Mouse (Mus musculus): ENCODE measurements around the gene Zbtb9. TPM values are rescaled to one million over a fixed set of nuclear protein-coding genes. Genes with fewer than 3 reads are reported as not detected.
"Not testable (repeated sequence)": the region's sequence is repeated elsewhere in the genome, so short reads cannot be mapped to it uniquely, and the experiment has no call there.

The Zbtb9 gene
- total RNA-seq, 4 experiments from 2014 or later: 13.1 to 15.9 (median 14.7) TPM

- DNase-seq (ENCODE audit: low spot score in 2 of 2): no peak
These were observed 1.6 kb upstream of the Zbtb9 start for GRCm38 (mm10) chr17:26971247-26971905.

- DNase-seq (ENCODE audit: low spot score in 2 of 2): no peak
These were observed 860 bp upstream of the Zbtb9 start for GRCm38 (mm10) chr17:26972107-26972506.

- no peak for DNase-seq (ENCODE audit: low spot score in 2 of 2)
These were observed 1.6 kb downstream of the Zbtb9 start for GRCm38 (mm10) chr17:26974547-26974946.

GRCm38 (mm10) chr17:26975415-26975814 lies 2.4 kb downstream of the Zbtb9 start:
- DNase-seq (ENCODE audit: low spot score in 2 of 2): no peak

DNA sequence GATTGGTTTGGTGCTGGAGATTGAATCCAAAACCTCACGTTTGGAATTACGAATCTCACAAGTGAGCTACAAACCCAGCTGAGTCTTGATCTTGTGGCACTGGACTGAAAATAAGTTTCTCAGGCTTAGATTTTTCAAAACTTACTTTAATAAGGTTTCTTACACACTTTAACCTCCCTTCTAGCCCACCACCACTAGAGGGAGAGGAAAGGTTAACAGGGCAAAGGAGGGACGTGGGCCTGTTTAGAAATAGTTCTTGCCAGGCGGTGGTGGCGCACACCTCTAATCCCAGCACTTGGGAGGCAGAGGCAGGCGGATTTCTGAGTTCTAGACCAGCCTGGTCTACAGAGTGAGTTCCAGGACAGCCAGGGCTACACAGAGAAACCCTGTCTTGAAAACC lies 4.4 kb downstream of the Zbtb9 start:
- DNase-seq (ENCODE audit: low spot score in 2 of 2): not testable (repeated sequence)

DNA sequence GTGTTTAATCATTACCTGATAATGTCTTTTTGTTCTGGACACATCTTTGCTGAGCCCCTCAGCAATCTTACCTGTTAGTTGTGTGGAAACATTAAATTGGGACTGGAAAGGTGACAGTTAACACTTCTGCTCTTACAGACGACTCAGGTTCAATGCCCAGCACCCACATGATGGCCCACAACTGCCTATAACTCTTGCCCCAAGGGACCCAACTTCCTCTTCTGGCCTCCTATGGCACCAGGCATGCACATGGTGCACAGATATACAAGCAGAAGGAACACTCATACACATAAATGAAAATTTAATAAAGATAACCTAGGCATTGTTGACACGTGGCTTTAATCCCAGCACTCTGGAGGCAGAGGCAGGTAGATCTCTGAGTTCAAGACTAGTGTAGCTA lies 6.5 kb downstream of the Zbtb9 start:
- no peak for DNase-seq (ENCODE audit: low spot score in 2 of 2)

DNA sequence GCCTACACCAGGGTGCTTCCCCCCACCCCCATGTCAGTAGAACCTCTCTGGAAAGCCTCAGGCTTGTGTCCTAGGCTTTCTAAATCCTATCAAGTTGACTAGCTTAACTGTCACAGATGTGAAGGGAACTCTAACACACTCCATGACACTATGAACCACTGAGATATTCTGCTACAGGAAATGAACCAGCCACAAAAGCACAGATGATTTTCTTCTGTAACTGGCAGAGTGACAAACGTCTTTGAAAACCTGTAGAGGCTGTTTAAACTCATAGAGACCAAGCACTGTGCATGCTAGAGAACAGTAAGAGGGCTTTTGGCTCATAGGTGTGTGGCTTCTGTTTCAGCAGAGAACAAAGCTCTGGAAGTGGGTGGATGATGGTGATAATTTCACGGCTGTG lies 8.1 kb downstream of the Zbtb9 start:
- DNase-seq (ENCODE audit: low spot score in 2 of 2): no peak

DNA sequence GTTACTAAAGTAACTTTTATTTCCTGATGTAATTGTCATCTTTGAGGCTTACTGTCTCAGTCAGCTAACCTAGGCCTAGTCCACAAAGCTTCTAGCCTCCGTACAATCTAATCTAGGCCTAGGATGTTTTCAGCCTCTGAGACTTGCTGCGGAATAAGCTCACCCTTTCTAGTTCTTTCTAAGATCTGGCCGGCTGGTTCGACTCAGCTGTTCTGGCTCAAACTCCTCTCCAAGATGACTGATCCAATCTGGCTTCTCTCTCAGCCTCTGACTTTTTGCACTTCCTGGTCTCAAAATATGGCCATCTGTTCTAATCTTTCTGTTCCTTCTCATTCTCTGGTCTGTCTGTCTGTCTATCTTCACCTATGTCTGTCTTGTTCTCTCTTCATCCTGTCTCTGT lies 10.4 kb downstream of the Zbtb9 start:
- DNase-seq (ENCODE audit: low spot score in 2 of 2): no peak

DNA sequence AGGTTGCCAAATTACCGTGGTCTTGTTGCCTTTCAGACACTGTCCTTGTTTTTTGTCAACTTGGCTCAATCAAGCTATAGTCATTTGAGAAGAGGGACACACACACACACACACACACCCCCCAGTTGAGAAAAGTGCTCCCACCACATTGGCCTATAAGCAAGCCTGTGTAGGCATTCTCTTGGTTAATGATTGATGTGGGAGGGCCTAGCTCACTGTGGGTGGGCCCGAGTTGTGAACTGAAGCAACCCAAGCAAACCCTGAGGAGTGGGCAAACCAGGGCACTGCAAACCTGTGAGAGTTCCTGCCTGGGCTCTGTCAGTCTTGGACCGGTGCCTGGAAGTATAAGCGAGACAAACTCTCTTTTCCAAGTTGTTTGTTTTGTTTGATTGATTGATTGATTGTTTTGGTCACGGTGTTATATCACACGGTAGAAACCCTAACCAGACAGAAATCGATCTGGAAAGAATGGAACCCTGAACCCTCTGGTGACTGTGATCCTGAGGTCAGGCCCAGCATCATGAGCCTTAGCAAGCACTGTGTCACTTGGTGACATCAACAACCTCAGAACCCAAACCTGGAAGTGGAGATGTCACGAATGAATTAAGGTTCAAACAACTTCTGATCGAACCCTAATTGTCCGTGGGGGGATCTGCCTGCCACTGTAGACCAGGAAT lies 12.7 kb downstream of the Zbtb9 start:
- no peak for DNase-seq (ENCODE audit: low spot score in 2 of 2)

DNA sequence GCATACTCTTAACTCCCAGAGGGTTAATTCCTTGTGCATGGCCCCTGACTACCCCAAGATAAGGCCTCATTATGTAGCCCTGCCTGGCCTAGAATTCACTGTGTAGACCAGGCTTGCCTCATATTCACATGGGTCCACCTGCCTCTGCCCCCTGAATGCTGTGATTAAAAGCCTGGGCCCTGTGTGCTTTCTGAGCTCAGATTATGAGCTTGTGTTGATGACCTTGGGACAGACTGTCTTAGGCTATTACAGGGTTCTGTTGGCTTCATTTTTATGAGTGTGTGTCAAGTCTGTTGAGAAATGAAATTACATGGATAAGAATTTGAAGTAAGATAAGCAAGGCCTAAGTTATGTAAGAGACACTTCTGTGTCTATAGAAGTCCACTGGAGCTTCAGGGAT lies 17.6 kb downstream of the Zbtb9 start:
- DNase-seq (ENCODE audit: low spot score in 2 of 2): no peak

- DNase-seq (ENCODE audit: low spot score in 2 of 2): no peak
These were observed 21.4 kb downstream of the Zbtb9 start for GRCm38 (mm10) chr17:26994410-26994809.

GRCm38 (mm10) chr17:26995006-26995405 lies 22.0 kb downstream of the Zbtb9 start:
- DNase-seq (ENCODE audit: low spot score in 2 of 2): no peak

DNA sequence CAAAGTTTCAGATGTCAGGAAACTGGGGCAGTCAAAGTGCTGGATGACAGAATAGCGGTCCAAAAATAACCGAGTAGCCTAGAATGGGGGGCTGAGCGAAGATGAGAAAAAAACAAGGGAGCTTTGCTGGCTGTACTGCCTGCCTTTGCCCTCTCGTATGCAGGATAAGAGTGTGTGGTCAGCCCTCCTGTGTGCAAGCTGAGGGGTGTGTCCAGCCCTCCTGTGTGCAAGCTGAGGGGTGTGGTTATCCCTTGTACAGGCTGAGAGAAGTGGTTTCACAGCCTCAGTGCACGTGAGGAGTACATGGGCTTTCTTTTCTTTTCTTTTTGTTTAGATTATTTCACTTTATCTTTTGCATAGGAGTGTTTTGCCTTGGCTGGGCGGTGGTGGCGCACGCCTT lies 22.6 kb downstream of the Zbtb9 start:
- no peak for DNase-seq (ENCODE audit: low spot score in 2 of 2)

GRCm38 (mm10) chr17:26997661-26998060 lies 24.7 kb downstream of the Zbtb9 start:
- DNase-seq (ENCODE audit: low spot score in 2 of 2): no peak

GRCm38 (mm10) chr17:26998283-26998682 lies 25.3 kb downstream of the Zbtb9 start:
- DNase-seq (ENCODE audit: low spot score in 2 of 2): no peak

- DNase-seq (ENCODE audit: low spot score in 2 of 2): no peak
These were observed 27.0 kb downstream of the Zbtb9 start for GRCm38 (mm10) chr17:26999996-27000395.

GRCm38 (mm10) chr17:27001151-27001550 lies 28.2 kb downstream of the Zbtb9 start:
- no peak for DNase-seq (ENCODE audit: low spot score in 2 of 2)

DNA sequence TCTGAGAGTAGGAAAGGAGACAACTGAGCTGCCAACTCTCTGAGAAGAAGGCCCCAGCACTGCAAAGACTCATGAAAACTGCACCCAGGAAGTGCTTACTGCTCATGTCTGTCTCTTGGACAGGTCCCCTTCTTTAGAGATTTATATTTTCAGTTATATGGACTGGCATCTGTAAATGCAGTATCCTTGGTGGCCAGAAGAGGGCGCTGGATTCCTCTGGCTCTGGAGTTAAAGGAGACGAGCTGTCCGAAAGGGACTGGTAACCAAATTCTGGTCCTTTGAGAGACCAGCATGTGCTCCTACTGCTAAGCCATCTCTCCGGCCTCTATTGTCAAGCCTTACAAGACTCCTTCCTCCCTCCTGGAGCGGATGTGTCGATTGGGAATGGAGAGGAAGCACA lies 28.9 kb downstream of the Zbtb9 start:
- no peak for DNase-seq (ENCODE audit: low spot score in 2 of 2)

- DNase-seq (ENCODE audit: low spot score in 2 of 2): no peak
These were observed 31.5 kb downstream of the Zbtb9 start for GRCm38 (mm10) chr17:27004431-27004830.

DNA sequence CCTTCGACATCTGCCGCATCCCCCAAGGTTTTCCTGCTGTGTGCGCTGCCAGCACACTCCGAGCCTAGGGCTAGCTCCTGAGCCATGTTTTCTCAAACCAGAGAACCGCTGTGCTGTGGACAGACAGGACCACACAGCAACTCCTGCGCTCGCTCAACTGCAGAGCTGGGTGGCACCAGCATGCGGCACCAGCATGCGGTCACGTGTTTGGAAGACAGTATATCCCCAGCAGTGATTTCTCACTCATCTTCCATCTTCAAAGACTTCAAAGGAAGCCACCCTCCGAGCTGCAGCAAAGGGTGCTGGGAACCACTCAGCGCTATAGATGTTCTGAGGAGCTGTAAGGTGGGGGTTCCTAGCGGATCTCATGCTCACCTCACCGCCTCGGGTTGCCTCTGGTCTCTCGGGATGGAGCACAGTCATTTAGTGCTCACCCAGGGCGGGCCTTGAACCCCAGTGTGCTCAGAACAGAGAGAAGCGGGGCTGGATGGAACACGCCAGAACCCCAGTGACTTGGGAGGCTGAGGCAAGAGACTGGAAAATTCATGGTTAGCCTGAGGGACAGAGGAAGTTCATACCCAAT lies 32.0 kb downstream of the Zbtb9 start:
- no peak for DNase-seq (ENCODE audit: low spot score in 2 of 2)

DNA sequence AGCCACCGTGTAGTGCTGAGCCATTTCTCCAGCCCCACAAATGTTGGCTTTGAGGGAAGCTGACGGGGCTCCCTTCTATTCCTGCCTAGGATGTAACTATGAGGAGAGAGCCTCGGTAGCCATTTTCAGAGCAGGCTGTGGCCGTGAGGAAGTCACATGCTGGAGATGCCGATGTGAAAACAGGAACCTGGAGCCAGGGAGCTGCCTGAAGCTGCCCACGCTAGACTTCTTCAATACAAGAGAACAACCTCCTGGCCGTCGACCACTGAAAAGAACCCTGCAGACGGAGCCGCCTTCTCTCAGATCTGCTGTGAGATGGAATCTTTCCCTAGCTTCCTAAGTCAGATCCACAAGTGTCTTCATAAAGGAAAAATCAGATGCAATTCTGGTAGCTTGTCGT lies 32.7 kb downstream of the Zbtb9 start:
- DNase-seq (ENCODE audit: low spot score in 2 of 2): no peak

DNA sequence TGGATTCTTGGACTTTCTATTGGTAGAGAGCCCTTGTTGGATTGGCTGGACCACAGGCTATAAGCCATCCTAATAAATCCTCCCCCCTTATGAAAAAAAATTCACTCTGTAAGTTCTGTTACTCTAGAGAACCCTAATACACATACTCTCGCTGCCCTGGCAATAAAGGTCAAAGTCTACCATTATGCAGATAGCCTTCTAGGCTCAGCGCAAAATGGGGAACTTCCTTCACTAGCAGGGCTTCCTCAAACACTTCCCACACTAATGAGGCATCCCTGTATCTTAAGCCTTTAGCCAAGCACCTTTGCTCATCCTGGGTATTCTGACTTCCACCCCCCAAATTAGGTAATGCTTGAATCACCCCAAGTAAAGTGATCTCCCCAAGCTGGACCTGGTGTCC lies 35.3 kb downstream of the Zbtb9 start:
- DNase-seq (ENCODE audit: low spot score in 2 of 2): no peak

GRCm38 (mm10) chr17:27011167-27011566 lies 38.2 kb downstream of the Zbtb9 start:
- DNase-seq (ENCODE audit: low spot score in 2 of 2): peak in 1 of 2 experiments; percentile 54

All from left cerebral cortex, adult 8-10 months (tissue).